Mouse (Mus musculus) midbrain, embryonic 15.5 days (tissue): Measurements from ENCODE around the gene Dcaf12l1. TPM values are rescaled to one million over a fixed set of nuclear protein-coding genes. Genes with fewer than 3 reads are reported as not detected.
A peak's percentile ranks its signal among the peaks of the same experiment; 100 is the strongest.
"Not testable (repeated sequence)": the region's sequence is repeated elsewhere in the genome, so short reads cannot be mapped to it uniquely, and the experiment has no call there.

Source experiments
- ATAC-seq: fragments of 200-750 bp; cut with Nextera tagmentation; replicated peaks from 2 replicates; pipeline ENCODE4 v1.8.0; 2017; ENCODE audit warnings: moderate TSS enrichment
- H3K27ac ChIP-seq: fragments of 300-500 bp; sonication (generic); 2 replicates; pipeline ENCODE4 v1.5.1; 2015; ENCODE audit warnings: mild to moderate bottlenecking, inconsistent platforms
- H3K27me3 ChIP-seq: fragments of 300-500 bp; sonication (generic); replicated peaks from 2 replicates; pipeline ENCODE4 v1.6.1; 2015; ENCODE audit warnings: inconsistent platforms
- H3K36me3 ChIP-seq: fragments of 300-500 bp; sonication (generic); replicated peaks from 2 replicates; pipeline ENCODE4 v1.6.1; 2015; ENCODE audit warnings: inconsistent platforms
- H3K4me1 ChIP-seq: fragments of 300-500 bp; sonication (generic); 2 replicates; pipeline ENCODE4 v1.6.1; 2015; ENCODE audit warnings: inconsistent platforms
- H3K4me2 ChIP-seq: fragments of 300-500 bp; sonication (generic); 2 replicates; pipeline ENCODE4 v1.6.1; 2015; ENCODE audit warnings: inconsistent platforms, mild to moderate bottlenecking, moderate library complexity
- H3K4me3 ChIP-seq: fragments of 300-500 bp; sonication (generic); 2 replicates; pipeline ENCODE4 v1.5.1; 2015; ENCODE audit warnings: mild to moderate bottlenecking, inconsistent platforms
- H3K9ac ChIP-seq: fragments of 300-500 bp; sonication (generic); 2 replicates; pipeline ENCODE4 v1.6.1; 2015; ENCODE audit warnings: mild to moderate bottlenecking, inconsistent platforms
- H3K9me3 ChIP-seq: fragments of 300-500 bp; sonication (generic); 2 replicates; pipeline ENCODE4 v1.6.1; 2016; ENCODE audit warnings: inconsistent platforms
- WGBS: fragments of 180-500 bp; shearing (Covaris S2); methylation state at CpG from one replicate; pipeline ENCODE4 v1.1.7; 2015; ENCODE audit warnings: mixed read lengths; 5-methylcytosine and 5-hydroxymethylcytosine counted together
- polyA plus RNA-seq: library from polyadenylated mRNA; unstranded; fragments of >200 nt; fragmentation: Nextera tagmentation; extraction: Ambion mirVana; gene quantifications from 2 replicates; pipeline ENCODE4 v1.2.1, GENCODE M21; 2015

Dcaf12l1 gene
- 12.8 TPM in 2 replicates for polyA plus RNA-seq

DNA sequence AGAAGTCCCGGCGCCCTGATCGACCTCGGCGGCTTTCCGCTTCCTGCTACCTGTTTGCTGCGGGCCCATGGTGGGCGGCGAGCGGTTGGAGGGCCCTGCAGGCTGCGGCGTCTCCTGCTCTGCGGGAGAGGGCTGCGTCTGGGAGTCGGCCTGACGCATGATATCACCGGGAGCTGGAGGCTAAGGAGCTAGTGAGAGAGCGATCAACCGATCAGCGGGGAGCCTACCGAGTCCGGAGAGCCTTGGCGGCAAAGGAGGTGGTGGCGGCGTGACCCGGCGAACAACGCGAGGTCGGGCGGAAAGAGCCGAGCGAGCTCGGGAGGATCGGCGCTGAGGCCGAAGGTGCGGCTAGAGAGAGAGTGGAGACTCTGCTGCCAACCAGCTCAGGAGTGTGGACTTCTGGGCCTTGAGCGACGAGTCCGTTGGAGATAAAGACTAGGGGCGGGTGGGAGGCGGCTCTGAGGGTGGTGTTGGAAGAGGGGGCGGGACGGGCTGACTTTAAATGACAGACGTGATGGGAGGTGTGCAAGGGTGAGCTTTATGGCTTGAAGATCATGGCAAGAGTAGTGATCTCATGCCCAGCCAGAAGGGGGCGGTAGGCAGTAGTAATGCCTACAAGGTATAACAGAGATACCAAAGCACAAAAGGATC lies at the start of gene Dcaf12l1:
Gene Dcaf12l1, minus strand, starts transcription at position 437 of the 651 bp plus-strand sequence.
- H3K27me3 ChIP-seq = no peaks in the 10 kb centered on the region
- peak within 1 kb of the TSS; percentile 72 for H3K27ac ChIP-seq
- no peaks in the 10 kb centered on the region for H3K4me1 ChIP-seq
- peak within 1 kb of the TSS; percentile 72 for H3K4me2 ChIP-seq
- no peaks in the 10 kb centered on the region for H3K36me3 ChIP-seq
- ATAC-seq = peak; percentile 98
- 26% methylated on average over 46 of the region's 47 CpGs for WGBS
- no peaks in the 10 kb centered on the region for H3K9me3 ChIP-seq
- H3K9ac ChIP-seq = peak within 1 kb of the TSS; percentile 62
- peak within 1 kb of the TSS; percentile 55 for H3K4me3 ChIP-seq

DNA sequence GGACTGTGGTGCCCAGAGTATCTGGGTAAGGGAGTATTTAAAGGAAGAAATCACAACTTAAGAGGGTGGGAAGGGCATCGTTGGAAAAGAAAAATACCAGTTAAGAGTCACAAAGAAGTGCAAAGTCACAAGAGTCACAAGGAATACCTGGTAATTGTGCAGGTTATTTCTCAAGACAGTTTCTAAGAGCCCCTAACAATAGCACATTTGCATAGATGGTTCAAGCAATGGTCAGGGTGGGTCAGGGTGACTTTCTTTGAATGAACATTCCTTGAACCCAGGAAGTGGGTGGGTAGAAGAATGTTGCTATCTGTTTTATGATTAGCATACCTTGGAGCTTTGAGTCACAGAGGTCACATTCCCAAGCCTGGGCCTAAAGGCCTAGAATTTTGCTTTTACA lies 19.4 kb upstream of the Dcaf12l1 start:
- not testable (repeated sequence) for H3K4me1 ChIP-seq, H3K36me3 ChIP-seq, H3K27ac ChIP-seq, ATAC-seq, H3K9me3 ChIP-seq, H3K27me3 ChIP-seq, H3K4me3 ChIP-seq, H3K4me2 ChIP-seq, H3K9ac ChIP-seq
- 65% methylated on average over 1 of the region's 1 CpGs for WGBS

DNA sequence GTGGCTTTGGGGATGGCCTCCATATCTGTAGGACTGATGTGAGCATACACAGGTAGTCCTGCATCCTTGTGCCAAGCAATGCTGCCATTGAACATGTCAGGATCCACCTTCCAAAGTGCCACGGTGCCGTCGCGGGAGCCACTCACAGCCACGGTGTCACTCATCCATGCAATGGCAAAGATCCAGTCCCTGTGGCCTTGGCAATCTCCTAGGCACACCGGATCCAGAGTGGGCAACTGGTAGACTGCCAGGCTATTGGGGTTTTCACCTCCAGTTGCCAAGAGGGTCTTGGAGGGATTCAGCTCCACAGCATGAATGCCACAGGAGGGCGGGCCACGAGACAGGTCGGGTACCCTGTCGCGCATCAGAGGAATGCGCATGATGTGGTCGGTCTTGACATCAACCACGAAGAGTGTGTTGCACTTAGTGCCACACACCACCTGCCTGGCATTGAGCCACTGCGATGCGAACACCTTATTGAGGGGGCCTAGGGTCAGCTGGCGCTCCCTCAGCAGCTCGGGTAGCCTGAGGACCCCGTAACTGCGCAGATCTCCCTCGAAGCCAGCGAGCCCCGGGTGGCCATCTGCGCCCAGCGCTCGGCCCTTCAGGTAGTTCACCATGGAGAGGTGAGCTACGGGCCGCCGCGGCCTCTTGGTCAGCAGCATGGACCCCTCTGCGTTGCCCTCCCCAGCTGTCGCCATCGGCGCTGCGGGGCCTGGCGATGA lies 799 bp downstream of the Dcaf12l1 start:
- Histone ChIP-seq H3K9ac (peak overlapping the region; percentile 62), H3K27ac (peak overlapping the region; percentile 72), H3K4me3 (peak overlapping the region; percentile 55), H3K27me3 (no peaks in the 10 kb centered on the region), H3K4me2 (peak overlapping the region; percentile 72), H3K4me1 (no peaks in the 10 kb centered on the region), H3K9me3 (no peaks in the 10 kb centered on the region), H3K36me3 (no peaks in the 10 kb centered on the region)
- ATAC-seq = no peak; the same call in 1 of the 2 replicates
- 24% methylated on average over 36 of the region's 36 CpGs for WGBS
